Mouse (Mus musculus) liver, adult 2 months (tissue): ENCODE results near the gene Eif1ad. TPM values are rescaled to one million over a fixed set of nuclear protein-coding genes. Genes with fewer than 3 reads are reported as not detected.

Source experiments
- DNase-seq: peaks from one replicate; pipeline ENCODE4 v3.0.0-alpha.2; 2011; ENCODE audit warnings: low read depth, low spot score; ENCODE audit errors: extremely low read depth
- H3K27ac ChIP-seq: fragments of 200-500 bp; replicated peaks from 2 replicates; pipeline ENCODE4 v1.5.1; 2012; ENCODE audit warnings: low read depth, mild to moderate bottlenecking, control low read depth, inconsistent platforms, low read length; ENCODE audit not compliant: insufficient read depth
- H3K27me3 ChIP-seq: fragments of 200-500 bp; 2 replicates; pipeline ENCODE4 v1.6.1; 2012; ENCODE audit warnings: mild to moderate bottlenecking, moderate library complexity, low read length, inconsistent platforms; ENCODE audit not compliant: control insufficient read depth, insufficient read depth
- H3K36me3 ChIP-seq: fragments of 200-500 bp; 2 replicates; pipeline ENCODE4 v1.6.1; 2012; ENCODE audit warnings: low read length, inconsistent platforms; ENCODE audit not compliant: control insufficient read depth, insufficient read depth
- H3K4me1 ChIP-seq: fragments of 200-500 bp; 2 replicates; pipeline ENCODE4 v1.6.1; 2011; ENCODE audit warnings: low read length; ENCODE audit not compliant: control insufficient read depth, insufficient read depth
- H3K4me3 ChIP-seq: fragments of 200-500 bp; 2 replicates; pipeline ENCODE4 v1.5.1; 2011; ENCODE audit warnings: low read depth, mild to moderate bottlenecking, control low read depth, low read length, moderate library complexity; ENCODE audit not compliant: insufficient read depth
- H3K79me2 ChIP-seq: fragments of 200-500 bp; 2 replicates; pipeline ENCODE4 v1.6.1; 2012; ENCODE audit warnings: inconsistent platforms, mild to moderate bottlenecking, low read length, moderate library complexity; ENCODE audit not compliant: control insufficient read depth, insufficient read depth
- H3K9ac ChIP-seq: fragments of 200-500 bp; 2 replicates; pipeline ENCODE4 v1.6.1; 2012; ENCODE audit warnings: low read depth, mild to moderate bottlenecking, control low read depth, inconsistent platforms, low read length
- CTCF ChIP-seq: fragments of 200-500 bp; IDR thresholded peaks from 2 replicates; pipeline ENCODE4 v1.5.1; 2011; ENCODE audit warnings: low read depth, low read length, control low read depth
- POLR2A ChIP-seq: fragments of 200-500 bp; IDR thresholded peaks from 2 replicates; pipeline ENCODE4 v1.6.1; 2011; ENCODE audit warnings: low read length, control low read depth; ENCODE audit not compliant: insufficient read depth; ENCODE audit errors: extremely low read depth
- WGBS: fragments of 180-500 bp; shearing (Covaris S2); methylation state at CpG from one replicate; pipeline ENCODE4 v1.1.7; 2018; 5-methylcytosine and 5-hydroxymethylcytosine counted together
- polyA plus RNA-seq: library from polyadenylated mRNA; depleted of rRNA; stranded (reverse); fragments of >200 nt; gene quantifications from 2 replicates; pipeline ENCODE4 v1.2.3, GENCODE M21; 2012; rRNA removed
- total RNA-seq: library from RNA; depleted of rRNA; stranded (reverse); fragments of >200 nt; gene quantifications from 2 replicates; pipeline ENCODE4 v1.2.3, GENCODE M21; 2014; rRNA removed

Eif1ad gene
- 12.7 and 14.0 TPM in 2 replicates for total RNA-seq
- polyA plus RNA-seq = 23.9 and 25.9 TPM in 2 replicates

DNA sequence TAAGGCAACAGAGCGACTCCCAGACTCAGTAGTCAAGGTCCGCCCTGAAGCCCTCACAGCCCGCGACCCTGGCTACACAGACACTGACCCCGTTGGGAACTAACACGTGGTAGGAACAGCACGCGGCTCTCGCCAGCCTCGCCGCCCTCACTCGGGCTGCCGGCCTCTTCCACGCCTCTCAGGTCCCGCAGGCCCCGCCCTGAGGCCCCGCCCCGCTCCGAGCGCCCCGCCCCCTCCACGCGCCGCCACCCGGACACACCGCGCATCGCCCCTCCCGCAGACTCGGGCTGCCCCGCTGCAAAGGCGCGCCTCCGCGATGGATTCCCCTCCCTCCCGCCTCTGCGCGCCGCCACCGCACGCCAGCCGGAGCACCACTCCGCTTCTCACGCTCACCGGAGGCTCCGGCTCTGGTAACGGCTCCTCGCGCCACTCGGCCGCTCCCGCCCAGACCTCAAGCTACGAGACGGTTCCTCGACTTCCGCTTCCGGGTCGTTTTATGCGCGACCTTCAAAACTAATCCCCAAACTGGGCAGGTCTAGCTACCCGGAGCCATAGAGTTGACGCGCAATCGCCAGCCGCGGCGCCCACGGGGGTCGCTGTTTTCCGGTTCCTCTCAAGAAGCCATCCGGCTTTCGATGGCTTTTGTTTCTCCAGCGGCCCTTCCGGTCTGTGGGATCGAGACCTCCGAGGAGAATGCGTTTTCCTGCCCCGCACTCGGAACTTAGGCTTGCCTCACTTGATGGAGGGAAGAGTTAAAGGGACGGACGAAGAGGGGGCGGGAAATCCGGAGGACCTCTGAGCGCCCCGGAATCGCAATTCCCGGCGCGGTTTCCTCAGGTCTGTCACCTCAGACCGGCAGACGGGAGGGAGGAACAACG is at the start of gene Eif1ad:
Gene Eif1ad (plus strand): TSS at position 567 of the 878 bp plus-strand sequence.
- Histone ChIP-seq H3K27ac (peak within 1 kb of the TSS; percentile 93), H3K4me3 (peak within 1 kb of the TSS; percentile 76), H3K36me3 (peaks cover 15% of the 10 kb centered on the region), H3K4me1 (peaks cover 5% of the 10 kb centered on the region; the same call in 1 of the 2 replicates), H3K79me2 (peaks cover 6% of the 10 kb centered on the region; the same call in 1 of the 2 replicates), H3K9ac (peak within 1 kb of the TSS; percentile 93), H3K27me3 (no peaks in the 10 kb centered on the region)
- DNase-seq = peak; percentile 93
- TF ChIP-seq CTCF = 0 out of 2 replicates have a peak, but pooled peaks have one; percentile 24
- 0 out of 2 replicates have a peak, but pooled peaks have one; percentile 40 for TF ChIP-seq POLR2A
- WGBS = under 1% methylated on average over 90 of the region's 92 CpGs

GRCm38 (mm10) chr19:5323801-5324200 is 42.7 kb upstream of the Eif1ad start:
- TF ChIP-seq POLR2A (no peak), CTCF (no peak)
- Histone ChIP-seq H3K9ac (no peak overlapping the region), H3K79me2 (no peaks in the 10 kb centered on the region), H3K36me3 (no peaks in the 10 kb centered on the region), H3K4me3 (no peak overlapping the region), H3K27ac (no peak overlapping the region), H3K27me3 (no peaks in the 10 kb centered on the region), H3K4me1 (no peaks in the 10 kb centered on the region)
- no peak for DNase-seq
- 40% methylated on average over 17 of the region's 17 CpGs for WGBS

DNA sequence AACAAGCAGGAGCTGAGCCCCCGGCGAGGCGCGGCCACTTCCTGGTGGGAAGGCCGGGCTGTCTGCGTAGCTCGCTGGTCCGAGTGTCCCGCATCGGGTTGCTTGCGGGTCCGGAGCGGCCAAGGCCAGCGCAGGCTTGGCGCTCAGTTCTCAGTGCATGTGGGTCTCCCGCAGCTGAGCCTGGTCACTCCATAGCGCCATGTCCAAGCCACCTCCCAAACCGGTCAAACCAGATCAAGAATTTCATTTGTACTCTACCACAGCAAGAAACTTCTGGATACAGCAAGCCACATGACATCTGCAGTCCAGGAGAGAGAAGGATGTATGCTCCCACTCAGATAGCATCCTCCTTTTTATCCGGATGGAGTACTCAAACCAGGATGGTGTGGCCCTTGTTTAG is 38.6 kb upstream of the Eif1ad start:
- Histone ChIP-seq H3K27me3 (no peaks in the 10 kb centered on the region), H3K4me1 (no peaks in the 10 kb centered on the region), H3K36me3 (no peaks in the 10 kb centered on the region), H3K27ac (no peak overlapping the region), H3K79me2 (no peaks in the 10 kb centered on the region), H3K9ac (no peak overlapping the region), H3K4me3 (no peak overlapping the region)
- no peak for DNase-seq
- 80% methylated on average over 19 of the region's 19 CpGs for WGBS
- no peak for TF ChIP-seq CTCF
- no peak for TF ChIP-seq POLR2A

GRCm38 (mm10) chr19:5334741-5335140 is 31.8 kb upstream of the Eif1ad start:
- Histone ChIP-seq H3K27me3 (no peaks in the 10 kb centered on the region), H3K4me3 (no peak overlapping the region), H3K36me3 (no peaks in the 10 kb centered on the region), H3K79me2 (no peaks in the 10 kb centered on the region), H3K9ac (no peak overlapping the region), H3K27ac (no peak overlapping the region), H3K4me1 (no peaks in the 10 kb centered on the region)
- 80% methylated on average over 5 of the region's 5 CpGs for WGBS
- TF ChIP-seq POLR2A = no peak
- TF ChIP-seq CTCF = no peak
- no peak for DNase-seq

- H3K9ac ChIP-seq = no peak within 1 kb of the TSS
- H3K36me3 ChIP-seq = no peaks in the 10 kb centered on the region
- H3K79me2 ChIP-seq = no peaks in the 10 kb centered on the region
- no peaks in the 10 kb centered on the region for H3K27me3 ChIP-seq
- 87% methylated on average over 6 of the region's 6 CpGs for WGBS
- H3K4me3 ChIP-seq = no peak within 1 kb of the TSS
- TF ChIP-seq POLR2A (no peak), CTCF (no peak)
- H3K4me1 ChIP-seq = no peaks in the 10 kb centered on the region
- H3K27ac ChIP-seq = no peak within 1 kb of the TSS
- DNase-seq = no peak
Measured at GRCm38 (mm10) chr19:5335441-5335840, 31.1 kb upstream of the Eif1ad start, which contains the start of gene Catsper1. TSS of gene Catsper1 (plus strand) at chr19:5335741.
